Comparison of ENCODE assay signal across 11 mouse cellular contexts in the genomic region with DNA sequence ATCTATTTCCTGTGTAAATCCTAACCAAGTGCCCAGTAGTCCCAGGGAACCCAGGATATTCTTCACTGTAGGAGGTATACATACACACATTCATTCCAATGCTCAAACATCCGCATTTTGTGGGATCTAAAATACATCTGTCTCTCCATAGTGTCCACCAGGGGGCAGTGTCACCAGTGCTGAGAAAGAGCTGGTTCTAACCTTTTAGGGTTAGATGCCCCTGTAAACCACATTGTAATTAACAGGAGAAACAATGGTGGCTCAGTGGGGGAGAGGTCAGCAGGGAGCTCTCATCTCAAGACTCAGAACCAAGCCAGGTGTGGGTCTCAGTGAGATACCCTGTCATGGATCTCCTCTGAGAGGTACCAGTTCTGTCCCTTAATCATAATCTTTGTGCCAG. TPM values are rescaled to one million over a fixed set of nuclear protein-coding genes. Genes with fewer than 3 reads are reported as not detected.
DNase-seq lines count a peak whose midpoint lies in the region; ATAC-seq and TF ChIP-seq lines count a peak whose summit lies in the region.
"Had no signal": no experiment of that assay in that cellular context is flagged by ENCODE, and none has a peak within 500 bp of the region (broad histone marks: within the 10 kb centered on the region; RNA-seq: fewer than 3 reads in every experiment).

No protein-coding gene starts in this region.

- TF ChIP-seq POLR2A in limb, embryonic 14.5 days (IDR thresholded peaks at IDR 0.05; ENCODE audit: borderline replicate concordance, extremely low read depth, insufficient read depth, insufficient read length) = no peak

- ATAC-seq in intestine, embryonic 14.5 days (replicated peaks; ENCODE audit: low FRiP score, low TSS enrichment, low read depth) = no peak
- ATAC-seq in intestine, embryonic 16.5 days = no peak
- ATAC-seq in Patski = no peak
- ATAC-seq in limb, embryonic 14.5 days (ENCODE audit: low FRiP score, low read depth) = no peak

- intact Hi-C loops in heart, postnatal 25 days (cut with DNase I) = no loop called here

- POLR2A ChIA-PET in Patski (lab: Charles Lee) = no interaction called here

- in situ Hi-C loops in Patski (cut with MboI; ENCODE audit: low pct_unique_long_range_greater_than_20kb) = loop anchor here (5.0 to 25.0 kb wide), 3 partner anchors 269 to 904 kb away; a partner anchor contains a TSS

- peak; percentile 74 for TF ChIP-seq CTCF in Patski (IDR thresholded peaks at IDR 0.05)

- DNase-seq in intestine, embryonic 14.5 days (ENCODE audit: low spot score) = peak; percentile 60
- DNase-seq in B cell, adult 2 months = peak; percentile 33 to 35
- no peak for DNase-seq in Patski (ENCODE audit: low read depth, low spot score)
- DNase-seq in limb, embryonic 14.5 days (ENCODE audit: low spot score) = peak; percentile 29
- no peak for DNase-seq in testis, postnatal 14 days (ENCODE audit: low spot score)
- DNase-seq in frontal cortex, postnatal 25 days (ENCODE audit: low spot score in 2 of 2) = no peak
- DNase-seq in heart, postnatal 25 days (ENCODE audit: low spot score) = no peak

- no peaks in the 10 kb centered on the region for H3K9me3 ChIP-seq in intestine, embryonic 14.5 days (ENCODE audit: control insufficient read depth, low read length)
- H3K9me3 ChIP-seq in intestine, embryonic 16.5 days (ENCODE audit: control insufficient read depth, low read length) = no peaks in the 10 kb centered on the region
- no peaks in the 10 kb centered on the region for H3K9me3 ChIP-seq in limb, embryonic 14.5 days (ENCODE audit: control insufficient read depth, low read length)
- H3K9me3 ChIP-seq: megakaryocyte, embryonic 14.5 days had no signal

- H3K4me3 ChIP-seq in intestine, embryonic 14.5 days (ENCODE audit: low read depth, low read length) = no peak overlapping the region
- H3K4me3 ChIP-seq in intestine, embryonic 16.5 days (ENCODE audit: low read length) = no peak overlapping the region
- H3K4me3 ChIP-seq in limb, embryonic 14.5 days (replicated peaks; ENCODE audit: low read length) = no peak overlapping the region

- H3K4me1 ChIP-seq in intestine, embryonic 14.5 days (replicated peaks; ENCODE audit: control insufficient read depth, insufficient read depth, low read length) = no peaks in the 10 kb centered on the region
- H3K4me1 ChIP-seq in intestine, embryonic 16.5 days (ENCODE audit: control insufficient read depth, insufficient read depth, low read length) = no peaks in the 10 kb centered on the region
- peaks cover 2% of the 10 kb centered on the region; the same call in 1 of the 2 replicates for H3K4me1 ChIP-seq in limb, embryonic 14.5 days (ENCODE audit: control insufficient read depth, insufficient read depth, low read length)

- H3K36me3 ChIP-seq in intestine, embryonic 14.5 days (ENCODE audit: control insufficient read depth, insufficient read depth, low read length) = peaks cover 33% of the 10 kb centered on the region
- no peaks in the 10 kb centered on the region for H3K36me3 ChIP-seq in intestine, embryonic 16.5 days (ENCODE audit: control insufficient read depth, insufficient read depth, low read length)
- peaks cover 39% of the 10 kb centered on the region for H3K36me3 ChIP-seq in limb, embryonic 14.5 days (ENCODE audit: control insufficient read depth, insufficient read depth, low read length)

- WGBS in intestine, embryonic 14.5 days = 34% methylated on average over 1 of the region's 1 CpGs
- 35% methylated on average over 1 of the region's 1 CpGs for WGBS in intestine, embryonic 16.5 days
- 48% methylated on average over 1 of the region's 1 CpGs for WGBS in limb, embryonic 14.5 days

- no peak overlapping the region for H3K27ac ChIP-seq in intestine, embryonic 14.5 days (ENCODE audit: low read depth)
- H3K27ac ChIP-seq in intestine, embryonic 16.5 days (ENCODE audit: low read length) = no peak overlapping the region
- H3K27ac ChIP-seq in limb, embryonic 14.5 days (replicated peaks; ENCODE audit: low read depth, low read length) = no peak overlapping the region

- no peak overlapping the region for H3K9ac ChIP-seq in intestine, embryonic 14.5 days (ENCODE audit: low read length)
- no peak overlapping the region for H3K9ac ChIP-seq in intestine, embryonic 16.5 days (ENCODE audit: low read depth, low read length)
- no peak overlapping the region for H3K9ac ChIP-seq in limb, embryonic 14.5 days (ENCODE audit: low read depth, low read length, severe bottlenecking)

- H3K4me2 ChIP-seq in intestine, embryonic 14.5 days (ENCODE audit: low read length) = no peak overlapping the region
- no peak overlapping the region for H3K4me2 ChIP-seq in intestine, embryonic 16.5 days (ENCODE audit: low read depth, low read length)
- H3K4me2 ChIP-seq in limb, embryonic 14.5 days (replicated peaks; ENCODE audit: low read depth, low read length, severe bottlenecking) = no peak overlapping the region

- no peaks in the 10 kb centered on the region for H3K27me3 ChIP-seq in intestine, embryonic 14.5 days (replicated peaks; ENCODE audit: control insufficient read depth, insufficient read depth, low read length)
- H3K27me3 ChIP-seq in intestine, embryonic 16.5 days (replicated peaks; ENCODE audit: control insufficient read depth, insufficient read depth, low read length) = no peaks in the 10 kb centered on the region
- no peaks in the 10 kb centered on the region for H3K27me3 ChIP-seq in Patski
- no peaks in the 10 kb centered on the region for H3K27me3 ChIP-seq in limb, embryonic 14.5 days (ENCODE audit: control insufficient read depth, insufficient read depth, low read length)
- H3K27me3 ChIP-seq: megakaryocyte, embryonic 14.5 days had no signal

- CTCF ChIA-PET in Patski (lab: Charles Lee) = interaction anchor here (0.6 to 6.7 kb wide), 27 partner anchors 10 to 976 kb away, joined by 3 to 111 read pairs (median 4); a partner anchor contains a TSS

RNA-seq across cellular contexts. Expression of a gene that starts 39.9 kb away (rescaled TPM):
- not detected in 2 replicates for polyA plus RNA-seq in intestine, embryonic 14.5 days (2014; fragmentation: Nextera tagmentation; extraction: Ambion mirVana)
- not detected in 2 replicates for polyA plus RNA-seq in intestine, embryonic 16.5 days (2015; fragmentation: Nextera tagmentation; extraction: Ambion mirVana)
- polyA plus RNA-seq in Patski (2021) = not detected
- polyA plus RNA-seq in limb, embryonic 14.5 days (2012; rRNA removed) = not detected in 2 replicates
- polyA plus RNA-seq in limb, embryonic 14.5 days (2014; fragmentation: Nextera tagmentation; extraction: Ambion mirVana) = not detected in 2 replicates
- not detected for total RNA-seq in heart, postnatal 25 days (2021)
- total RNA-seq: adrenal gland, postnatal 4 days had no signal
- polyA plus RNA-seq: heart, embryonic 14.5 days had no signal

RNA-seq across cellular contexts. Expression of a gene that starts 56.4 kb away (rescaled TPM):
- polyA plus RNA-seq in intestine, embryonic 14.5 days (2014; fragmentation: Nextera tagmentation; extraction: Ambion mirVana) = not detected in 2 replicates
- not detected in 2 replicates for polyA plus RNA-seq in intestine, embryonic 16.5 days (2015; fragmentation: Nextera tagmentation; extraction: Ambion mirVana)
- polyA plus RNA-seq in Patski (2021) = not detected
- polyA plus RNA-seq in limb, embryonic 14.5 days (2012; rRNA removed) = not detected in 2 replicates
- 0.45 TPM in 1 of 2 replicates, not detected in the other for polyA plus RNA-seq in limb, embryonic 14.5 days (2014; fragmentation: Nextera tagmentation; extraction: Ambion mirVana)
- total RNA-seq in heart, postnatal 25 days (2021) = not detected
- total RNA-seq: adrenal gland, postnatal 4 days had no signal
- polyA plus RNA-seq: heart, embryonic 14.5 days had no signal

Comparison
In these comparisons a context has a peak if more than half of its experiments do, and no peak if none do; other contexts are left out.
1. DNase-seq: peak in intestine, embryonic 14.5 days (single experiment), B cell, adult 2 months (2 of 2) and limb, embryonic 14.5 days (single experiment); none in Patski (single experiment), testis, postnatal 14 days (single experiment), frontal cortex, postnatal 25 days (0 of 2) and heart, postnatal 25 days (single experiment).